Mouse (Mus musculus): ENCODE results near the gene Inka2. TPM values are rescaled to one million over a fixed set of nuclear protein-coding genes. Genes with fewer than 3 reads are reported as not detected.

Inka2 gene
- total RNA-seq, 1 experiment, result 5.5 TPM

GRCm38 (mm10) chr3:105733538-105733937 lies 29.1 kb downstream of the Inka2 start:
- peaks cover 2% of the 10 kb centered on the region; the same call in 1 of the 2 replicates for H3K36me3 ChIP-seq (ENCODE audit: control insufficient read depth, insufficient read depth, low read length, poor library complexity, severe bottlenecking)
- H3K4me3 ChIP-seq (ENCODE audit: insufficient read depth in 1 of 2, low read depth in 1 of 2, low read length in 2 of 2, poor library complexity in 1 of 2, severe bottlenecking in 1 of 2), result no peak overlapping the region
- H3K9me3 ChIP-seq (ENCODE audit: control insufficient read depth, insufficient read depth, low read depth, low read length), result no peaks in the 10 kb centered on the region
- H3K9ac ChIP-seq (ENCODE audit: insufficient read depth, low read depth, low read length, poor library complexity, severe bottlenecking), result no peak overlapping the region
- H3K4me1 ChIP-seq (ENCODE audit: control insufficient read depth in 2 of 2, insufficient read depth in 2 of 2, low read length in 2 of 2, poor library complexity in 1 of 2), result no peaks in the 10 kb centered on the region
- in situ Hi-C loops (cut with MboI; ENCODE audit: low sequenced_read_pairs in 2 of 2, unreplicated experiment in 2 of 2), result no loop called here
- no peak for DNase-seq (ENCODE audit: low read depth, low spot score)
- TF ChIP-seq CHD2 (IDR thresholded peaks at IDR 0.05; ENCODE audit: low read depth, low read length), result no peak
- no peak for TF ChIP-seq ZNF384 (IDR thresholded peaks at IDR 0.05; ENCODE audit: low read depth, low read length)
- H3K27ac ChIP-seq (ENCODE audit: insufficient read depth, low read depth, low read length, poor library complexity, severe bottlenecking), result no peak overlapping the region

- in situ Hi-C loops (cut with MboI; ENCODE audit: low sequenced_read_pairs in 2 of 2, unreplicated experiment in 2 of 2), result no loop called here
- no peak overlapping the region for H3K4me3 ChIP-seq (ENCODE audit: insufficient read depth in 1 of 2, low read depth in 1 of 2, low read length in 2 of 2, poor library complexity in 1 of 2, severe bottlenecking in 1 of 2)
- no peak overlapping the region for H3K27ac ChIP-seq (ENCODE audit: insufficient read depth, low read depth, low read length, poor library complexity, severe bottlenecking)
- no peaks in the 10 kb centered on the region for H3K9me3 ChIP-seq (ENCODE audit: control insufficient read depth, insufficient read depth, low read depth, low read length)
- no peak for TF ChIP-seq HCFC1 (IDR thresholded peaks at IDR 0.05; ENCODE audit: borderline replicate concordance, insufficient read depth, low read length)
- no peak for TF ChIP-seq ZNF384 (IDR thresholded peaks at IDR 0.05; ENCODE audit: low read depth, low read length)
- no peak for TF ChIP-seq MAFK (IDR thresholded peaks at IDR 0.05; ENCODE audit: insufficient read depth, low read depth, low read length)
- TF ChIP-seq CHD2 (IDR thresholded peaks at IDR 0.05; ENCODE audit: low read depth, low read length), result no peak
- no peak for TF ChIP-seq ZC3H11A (IDR thresholded peaks at IDR 0.05; ENCODE audit: borderline replicate concordance, low read depth, low read length)
- no peaks in the 10 kb centered on the region for H3K4me1 ChIP-seq (ENCODE audit: control insufficient read depth in 2 of 2, insufficient read depth in 2 of 2, low read length in 2 of 2, poor library complexity in 1 of 2)
- H3K9ac ChIP-seq (ENCODE audit: insufficient read depth, low read depth, low read length, poor library complexity, severe bottlenecking), result no peak overlapping the region
- no peak for DNase-seq (ENCODE audit: low read depth, low spot score)
- peaks cover 2% of the 10 kb centered on the region; the same call in 1 of the 2 replicates for H3K36me3 ChIP-seq (ENCODE audit: control insufficient read depth, insufficient read depth, low read length, poor library complexity, severe bottlenecking)
Measured at GRCm38 (mm10) chr3:105735285-105735684, 30.9 kb downstream of the Inka2 start.

GRCm38 (mm10) chr3:105736148-105736547 lies 31.7 kb downstream of the Inka2 start:
- TF ChIP-seq CHD2 (IDR thresholded peaks at IDR 0.05; ENCODE audit: low read depth, low read length) (no peak), HCFC1 (IDR thresholded peaks at IDR 0.05; ENCODE audit: borderline replicate concordance, insufficient read depth, low read length) (no peak), MAFK (IDR thresholded peaks at IDR 0.05; ENCODE audit: insufficient read depth, low read depth, low read length) (no peak)
- Histone ChIP-seq H3K4me3 (ENCODE audit: insufficient read depth in 1 of 2, low read depth in 1 of 2, low read length in 2 of 2, poor library complexity in 1 of 2, severe bottlenecking in 1 of 2) (no peak overlapping the region), H3K9ac (ENCODE audit: insufficient read depth, low read depth, low read length, poor library complexity, severe bottlenecking) (no peak overlapping the region), H3K9me3 (ENCODE audit: control insufficient read depth, insufficient read depth, low read depth, low read length) (no peaks in the 10 kb centered on the region), H3K4me1 (ENCODE audit: control insufficient read depth in 2 of 2, insufficient read depth in 2 of 2, low read length in 2 of 2, poor library complexity in 1 of 2) (no peaks in the 10 kb centered on the region), H3K27ac (ENCODE audit: insufficient read depth, low read depth, low read length, poor library complexity, severe bottlenecking) (no peak overlapping the region), H3K36me3 (ENCODE audit: control insufficient read depth, insufficient read depth, low read length, poor library complexity, severe bottlenecking) (peaks cover 2% of the 10 kb centered on the region; the same call in 1 of the 2 replicates)
- in situ Hi-C loops (cut with MboI; ENCODE audit: low sequenced_read_pairs in 2 of 2, unreplicated experiment in 2 of 2), result no loop called here
- no peak for DNase-seq (ENCODE audit: low read depth, low spot score)

GRCm38 (mm10) chr3:105737070-105737469 lies 32.7 kb downstream of the Inka2 start:
- DNase-seq (ENCODE audit: low read depth, low spot score), result no peak
- TF ChIP-seq CHD2 (IDR thresholded peaks at IDR 0.05; ENCODE audit: low read depth, low read length) (no peak), ZC3H11A (IDR thresholded peaks at IDR 0.05; ENCODE audit: borderline replicate concordance, low read depth, low read length) (no peak), MAFK (IDR thresholded peaks at IDR 0.05; ENCODE audit: insufficient read depth, low read depth, low read length) (no peak), HCFC1 (IDR thresholded peaks at IDR 0.05; ENCODE audit: borderline replicate concordance, insufficient read depth, low read length) (no peak), ZNF384 (IDR thresholded peaks at IDR 0.05; ENCODE audit: low read depth, low read length) (no peak)
- in situ Hi-C loops (cut with MboI; ENCODE audit: low sequenced_read_pairs in 2 of 2, unreplicated experiment in 2 of 2), result no loop called here
- Histone ChIP-seq H3K4me3 (ENCODE audit: insufficient read depth in 1 of 2, low read depth in 1 of 2, low read length in 2 of 2, poor library complexity in 1 of 2, severe bottlenecking in 1 of 2) (no peak overlapping the region), H3K36me3 (ENCODE audit: control insufficient read depth, insufficient read depth, low read length, poor library complexity, severe bottlenecking) (peaks cover 2% of the 10 kb centered on the region; the same call in 1 of the 2 replicates), H3K27ac (ENCODE audit: insufficient read depth, low read depth, low read length, poor library complexity, severe bottlenecking) (no peak overlapping the region), H3K4me1 (ENCODE audit: control insufficient read depth in 2 of 2, insufficient read depth in 2 of 2, low read length in 2 of 2, poor library complexity in 1 of 2) (no peaks in the 10 kb centered on the region), H3K9ac (ENCODE audit: insufficient read depth, low read depth, low read length, poor library complexity, severe bottlenecking) (no peak overlapping the region), H3K9me3 (ENCODE audit: control insufficient read depth, insufficient read depth, low read depth, low read length) (no peaks in the 10 kb centered on the region)

DNA sequence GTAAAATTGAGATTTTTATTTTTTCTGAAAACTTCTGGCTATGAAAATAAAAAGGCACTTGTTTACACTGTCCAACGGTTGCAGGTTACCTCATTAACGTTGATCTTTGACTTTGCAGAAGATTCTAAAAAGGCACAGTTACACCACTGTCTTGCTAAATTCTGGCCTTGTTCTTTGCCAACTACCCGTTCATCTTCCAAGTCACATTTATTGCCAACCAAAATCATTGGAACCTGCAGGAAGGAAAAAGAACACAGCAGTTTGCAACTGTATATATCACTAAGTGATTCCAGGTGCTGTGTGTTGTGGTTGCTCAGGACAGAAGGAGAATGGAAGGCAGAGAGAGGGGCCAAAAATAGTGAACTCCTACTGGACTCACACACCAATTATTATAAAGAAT lies 33.3 kb downstream of the Inka2 start:
- Histone ChIP-seq H3K9ac (ENCODE audit: insufficient read depth, low read depth, low read length, poor library complexity, severe bottlenecking) (no peak overlapping the region), H3K4me3 (ENCODE audit: insufficient read depth in 1 of 2, low read depth in 1 of 2, low read length in 2 of 2, poor library complexity in 1 of 2, severe bottlenecking in 1 of 2) (no peak overlapping the region), H3K4me1 (ENCODE audit: control insufficient read depth in 2 of 2, insufficient read depth in 2 of 2, low read length in 2 of 2, poor library complexity in 1 of 2) (no peaks in the 10 kb centered on the region), H3K36me3 (ENCODE audit: control insufficient read depth, insufficient read depth, low read length, poor library complexity, severe bottlenecking) (peaks cover 2% of the 10 kb centered on the region; the same call in 1 of the 2 replicates), H3K9me3 (ENCODE audit: control insufficient read depth, insufficient read depth, low read depth, low read length) (no peaks in the 10 kb centered on the region), H3K27ac (ENCODE audit: insufficient read depth, low read depth, low read length, poor library complexity, severe bottlenecking) (no peak overlapping the region)
- in situ Hi-C loops (cut with MboI; ENCODE audit: low sequenced_read_pairs in 2 of 2, unreplicated experiment in 2 of 2), result no loop called here
- no peak for DNase-seq (ENCODE audit: low read depth, low spot score)
- no peak for TF ChIP-seq HCFC1 (IDR thresholded peaks at IDR 0.05; ENCODE audit: borderline replicate concordance, insufficient read depth, low read length)
- no peak for TF ChIP-seq CHD2 (IDR thresholded peaks at IDR 0.05; ENCODE audit: low read depth, low read length)
- no peak for TF ChIP-seq MAFK (IDR thresholded peaks at IDR 0.05; ENCODE audit: insufficient read depth, low read depth, low read length)
- no peak for TF ChIP-seq ZNF384 (IDR thresholded peaks at IDR 0.05; ENCODE audit: low read depth, low read length)
- no peak for TF ChIP-seq ZC3H11A (IDR thresholded peaks at IDR 0.05; ENCODE audit: borderline replicate concordance, low read depth, low read length)

Measured in ES-E14 (cell line).